Comparison of ENCODE assay signal across 25 mouse cellular contexts in the genomic region with DNA sequence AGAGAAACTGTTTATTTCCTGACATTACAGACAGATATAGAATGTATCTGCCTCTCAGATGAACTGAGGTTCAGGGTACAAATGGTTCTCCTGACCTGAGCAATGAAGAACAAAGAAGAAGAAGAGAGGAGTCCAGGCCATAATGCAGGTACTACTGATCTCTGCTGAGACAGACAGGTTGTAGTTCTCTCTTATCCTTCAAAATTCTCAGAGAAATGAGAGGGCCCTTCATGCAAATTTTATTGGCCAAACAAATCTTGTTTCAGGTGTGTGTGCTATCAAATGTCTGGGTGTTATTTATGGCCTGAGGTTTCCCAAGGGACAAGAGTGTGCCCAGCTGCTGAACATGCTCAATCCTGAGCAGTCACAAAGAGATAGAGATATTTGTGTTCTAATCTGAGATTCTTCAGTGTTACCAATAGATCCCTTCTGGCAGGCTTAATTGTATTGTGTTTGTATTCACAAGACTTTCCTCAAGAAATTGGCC.
DNase-seq lines count a peak whose midpoint lies in the region; ATAC-seq lines count a peak whose summit lies in the region.
"Had no signal": no experiment of that assay in that cellular context is flagged by ENCODE, and none has a peak within 500 bp of the region (broad histone marks: within the 10 kb centered on the region; RNA-seq: fewer than 3 reads in every experiment).

No protein-coding gene starts in this region.

- peak; percentile 24; the same call in 1 of the 2 replicates for ATAC-seq in neutrophil, adult 5-6 weeks (ENCODE audit: extremely low read depth, insufficient number of reproducible peaks, low FRiP score, poor library complexity, severe bottlenecking)
- ATAC-seq: forebrain, embryonic 15.5 days had no signal

- H3K27me3 ChIP-seq in splenic B cell, adult 2 months (ENCODE audit: control insufficient read depth, insufficient read depth, low read length, poor library complexity, severe bottlenecking) = no peaks in the 10 kb centered on the region
- H3K27me3 ChIP-seq: embryonic facial prominence, embryonic 13.5 days; forebrain, embryonic 12.5 days; forebrain, embryonic 15.5 days; heart, embryonic 13.5 days; hindbrain, embryonic 12.5 days; hindbrain, embryonic 15.5 days had no signal

- intact Hi-C loops in heart, postnatal 25 days (cut with DNase I) = no loop called here

- DNase-seq in lung, postnatal 36 days = peak; percentile 3
- no peak for DNase-seq in lung, postnatal 10 days
- peak; percentile 45 for DNase-seq in A20 (ENCODE audit: low read depth, low spot score)
- peak; percentile 64 for DNase-seq in splenic B cell, adult 2 months (ENCODE audit: low read depth, low spot score)
- no peak for DNase-seq in heart, postnatal 25 days (ENCODE audit: low spot score)
- DNase-seq in left cerebral cortex, adult 8-10 months (ENCODE audit: low spot score in 2 of 2) = no peak
- DNase-seq: adrenal gland, adult 2 months; adrenal gland, postnatal 14 days; B cell, adult 2 months; cerebellum, adult 11-12 months; cerebellum, adult 8-10 months; cerebellum, postnatal 10 days; cerebellum, postnatal 36 days; embryo, embryonic 11 days; gastrocnemius, postnatal 25 days; heart, adult 18-20 months; heart, postnatal 14 days had no signal

- H3K36me3 ChIP-seq in splenic B cell, adult 2 months (ENCODE audit: control insufficient read depth, insufficient read depth, low read length, poor library complexity, severe bottlenecking) = peaks cover 10% of the 10 kb centered on the region
- H3K36me3 ChIP-seq: embryonic facial prominence, embryonic 10.5 days; embryonic facial prominence, embryonic 13.5 days; forebrain, embryonic 12.5 days; forebrain, embryonic 15.5 days; heart, embryonic 13.5 days; hindbrain, embryonic 12.5 days; hindbrain, embryonic 15.5 days had no signal

Comparison
In these comparisons a context has a peak if more than half of its experiments do, and no peak if none do; other contexts are left out.
1. DNase-seq: peak in lung, postnatal 36 days (single experiment), A20 (single experiment) and splenic B cell, adult 2 months (single experiment); none in lung, postnatal 10 days (single experiment), heart, postnatal 25 days (single experiment) and left cerebral cortex, adult 8-10 months (0 of 2).